Mouse (Mus musculus) activated CD4-positive, CD25-positive, alpha-beta regulatory T cell, adult 4 months (primary cell): ENCODE results near the gene Tmem234. TPM values are rescaled to one million over a fixed set of nuclear protein-coding genes. Genes with fewer than 3 reads are reported as not detected.

ENCODE experiments used
- ATAC-seq: one replicate; pipeline ENCODE4 v1.8.0; 2017
- polyA plus RNA-seq, 2 experiments: library from polyadenylated mRNA; unstranded; fragments of 100-300 nt; shearing (Covaris generic); gene quantifications; one replicate each; pipeline ENCODE4 v1.2.1; 2017

Gene Tmem234
- polyA plus RNA-seq, 2 experiments from 2014 or later, result 296 to 341 TPM

DNA sequence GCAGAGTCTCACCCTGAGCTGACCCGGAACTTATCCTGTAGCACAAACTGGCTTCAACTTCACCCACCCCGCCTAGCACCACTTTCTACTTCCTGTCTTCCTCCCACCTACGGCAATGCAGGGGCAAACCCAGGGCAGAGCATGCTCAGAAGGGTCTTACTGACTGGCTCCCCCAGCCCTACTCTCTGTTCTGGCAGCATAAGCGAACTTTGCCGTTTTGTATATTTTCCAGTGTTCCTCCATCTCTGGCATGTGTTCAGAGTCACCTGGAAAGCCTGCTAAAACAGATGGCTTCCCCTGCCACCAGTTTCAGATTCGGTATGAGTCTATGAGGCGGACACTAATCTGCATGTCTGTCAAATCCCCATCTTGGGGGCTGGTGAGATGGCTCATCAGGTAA lies 20.1 kb upstream of the Tmem234 start:
- peak; percentile 68 for ATAC-seq

DNA sequence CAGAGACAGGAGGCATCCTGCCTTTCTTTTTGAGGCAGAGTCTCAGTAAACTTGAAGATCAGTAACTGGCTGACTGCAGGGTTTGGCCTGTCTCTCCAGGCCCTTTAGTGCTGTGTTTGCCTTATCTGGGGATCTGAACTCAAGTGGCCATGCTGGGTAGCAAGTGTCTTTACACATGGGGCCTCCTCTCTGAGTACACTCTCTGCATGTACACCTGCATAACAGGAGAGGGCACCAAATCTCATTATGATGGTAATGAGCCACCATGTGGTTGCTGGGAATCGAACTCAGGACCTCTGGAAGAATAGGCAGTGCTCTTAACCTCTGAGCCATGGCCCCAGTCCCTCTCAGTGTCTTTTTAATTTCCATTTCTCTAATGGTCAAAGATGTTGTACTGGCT lies 18.2 kb upstream of the Tmem234 start:
- no peak for ATAC-seq

DNA sequence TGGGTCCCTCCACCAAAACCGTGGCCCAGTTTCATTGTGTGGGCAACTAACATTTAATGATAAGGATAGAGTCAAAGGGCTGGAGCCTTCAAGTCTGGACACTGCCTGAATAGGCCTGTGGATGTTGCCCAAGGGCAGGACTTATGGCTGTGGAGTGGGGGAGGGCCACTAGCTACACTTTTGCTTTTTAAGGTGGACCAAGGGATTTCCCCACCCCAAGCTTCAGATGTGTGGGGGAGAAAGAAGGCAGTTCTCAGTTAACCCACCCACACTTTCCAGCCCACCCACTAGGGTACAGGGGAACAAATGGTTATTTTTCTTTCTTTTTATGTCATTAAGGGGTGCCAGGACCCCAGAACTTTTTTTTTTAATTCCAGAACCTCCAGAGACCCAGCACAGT lies 16.1 kb upstream of the Tmem234 start:
- no peak for ATAC-seq

DNA sequence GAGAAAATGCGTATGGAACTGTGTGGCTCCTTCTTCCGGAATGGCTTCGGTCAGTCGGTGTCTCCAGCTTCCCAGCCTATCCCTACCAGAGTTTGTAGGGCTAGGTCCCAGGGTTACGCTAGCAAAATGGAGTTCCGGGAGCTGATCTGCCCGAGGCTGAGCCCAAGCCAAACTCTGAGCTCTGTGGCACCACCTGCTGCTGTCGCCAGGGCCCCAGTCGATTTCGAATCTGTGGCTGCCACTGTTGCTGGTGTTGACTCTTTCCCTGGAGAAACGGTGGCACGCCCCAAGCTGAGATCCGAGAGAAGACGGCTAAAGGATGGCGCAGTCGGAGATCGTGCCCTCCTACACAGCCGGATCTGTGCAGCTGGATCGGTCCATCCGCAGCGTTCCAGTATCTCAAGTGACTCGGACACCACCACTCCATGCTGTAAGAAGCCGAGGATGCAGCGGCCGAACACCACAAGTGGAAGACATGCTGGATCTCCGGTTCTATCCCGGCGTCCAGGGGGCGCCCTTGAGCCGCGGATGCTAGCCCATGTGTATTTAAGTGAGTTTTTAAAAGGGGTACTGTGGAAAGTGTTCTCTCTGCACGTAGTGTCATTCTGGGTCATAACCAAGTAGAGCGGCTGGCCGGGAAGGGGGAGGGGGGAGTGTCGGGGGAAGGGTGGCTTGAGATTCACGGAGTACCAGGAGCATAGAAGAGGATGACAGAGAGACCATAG lies 15.4 kb upstream of the Tmem234 start:
- ATAC-seq, result peak; percentile 53

DNA sequence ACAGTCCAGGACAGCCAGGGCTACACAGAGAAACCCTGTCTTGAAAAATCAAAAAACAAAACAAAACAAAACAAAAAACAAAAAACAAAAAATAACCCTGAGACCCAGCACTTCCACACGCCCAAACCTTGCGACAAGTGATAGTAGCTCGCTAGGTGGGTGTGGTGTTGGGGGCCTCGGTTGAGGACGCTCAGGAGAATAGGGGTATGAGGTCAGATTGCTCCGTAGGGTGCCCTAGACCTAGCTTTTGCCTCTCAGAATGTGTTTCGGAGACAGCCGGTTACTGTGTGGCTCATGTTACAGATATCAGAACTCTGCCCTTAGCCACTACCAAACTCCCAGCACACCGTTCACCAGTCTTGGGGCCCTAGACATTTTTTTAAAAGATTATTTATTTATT lies 14.7 kb upstream of the Tmem234 start:
- ATAC-seq, result no peak

DNA sequence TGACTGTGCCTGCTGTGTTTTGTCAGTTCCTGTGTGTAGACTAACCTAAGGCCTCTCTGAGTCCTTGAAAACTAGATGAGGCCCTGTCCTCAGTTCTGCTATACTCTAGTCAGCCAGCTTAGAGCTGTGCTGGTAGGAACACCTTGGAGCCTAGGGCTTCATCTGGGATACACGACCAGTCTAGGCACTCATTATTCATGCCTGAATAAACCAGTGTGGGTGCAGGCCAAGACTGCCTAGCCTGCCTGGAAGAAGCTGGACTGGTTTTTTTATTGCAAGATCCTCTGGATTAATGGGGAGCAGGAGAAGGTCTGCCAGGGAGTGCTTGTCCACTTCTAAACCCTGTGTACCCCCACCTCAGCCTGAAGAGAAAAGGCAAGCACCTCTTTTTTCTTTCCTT lies 13.5 kb upstream of the Tmem234 start:
- no peak for ATAC-seq

DNA sequence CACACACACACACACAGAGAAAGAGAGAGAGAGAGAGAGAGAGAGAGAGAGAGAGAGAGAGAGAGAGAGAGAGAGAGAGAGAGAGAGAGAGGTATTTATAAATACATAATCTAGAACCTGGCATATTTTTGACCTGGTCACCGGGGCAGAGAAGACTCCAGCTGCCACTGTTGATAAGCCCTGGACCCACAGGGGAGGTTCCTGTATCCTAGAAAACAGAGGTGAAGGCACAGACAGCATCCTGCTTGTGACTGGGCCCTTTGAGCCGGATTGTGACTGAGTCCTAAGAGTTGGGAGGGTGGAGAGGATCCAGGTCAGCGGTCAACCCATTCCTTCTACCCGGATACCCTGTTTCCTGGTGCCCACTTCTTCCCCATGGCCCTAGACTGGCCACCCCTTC lies 11.6 kb upstream of the Tmem234 start:
- ATAC-seq, result no peak

DNA sequence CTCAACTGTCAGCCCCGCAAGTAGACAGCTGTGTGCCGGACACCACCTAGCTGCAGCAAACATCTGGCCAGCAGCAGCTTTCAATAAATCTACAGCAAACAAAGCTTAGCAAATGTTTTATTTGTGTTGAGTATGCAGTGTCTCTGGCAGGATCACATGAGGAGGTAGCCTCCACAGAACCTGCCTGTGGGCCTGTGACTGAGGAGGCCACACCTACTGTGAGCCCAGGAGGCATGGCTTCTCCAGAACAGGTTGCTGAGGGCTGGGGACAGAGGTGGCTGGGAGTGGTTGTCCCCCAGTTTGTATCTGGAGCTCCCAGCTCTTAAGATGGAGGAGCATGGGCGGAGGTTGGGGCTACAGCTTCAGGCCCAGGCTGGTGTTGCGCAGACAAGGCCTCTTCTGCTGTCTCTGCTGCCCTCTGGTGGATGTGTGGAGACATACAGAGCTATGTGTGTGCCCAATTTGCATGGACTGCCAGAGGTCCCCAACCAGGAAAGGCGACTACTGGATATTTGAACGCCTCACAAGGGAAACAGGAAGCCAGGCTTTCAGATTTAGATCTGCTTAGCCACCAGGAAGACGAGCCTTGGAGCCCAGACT lies 8.1 kb downstream of the Tmem234 start:
- peak; percentile 84 for ATAC-seq

DNA sequence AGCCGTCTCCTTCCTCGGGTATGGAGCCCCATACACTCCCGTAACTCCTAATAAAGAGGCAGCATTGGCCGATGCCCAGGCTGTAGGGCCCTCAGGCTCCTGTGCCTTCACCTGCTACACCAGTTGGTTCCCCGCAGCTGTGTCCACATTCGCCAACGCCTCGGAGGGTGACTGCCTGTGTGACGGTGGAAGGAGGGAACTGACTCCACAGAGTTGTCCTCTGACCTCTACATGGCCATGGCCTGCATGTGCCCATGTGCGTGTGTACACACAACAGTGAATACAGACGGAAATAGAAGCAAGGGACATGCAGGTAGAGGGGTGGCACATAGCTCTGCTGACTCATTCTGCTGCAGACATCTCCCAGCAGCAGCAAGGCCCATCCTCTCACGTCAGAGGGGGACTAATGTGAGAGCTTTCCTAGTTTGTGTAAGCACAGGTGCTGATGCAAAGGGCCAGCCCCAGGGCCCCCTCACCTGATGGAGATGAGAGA lies 8.7 kb downstream of the Tmem234 start:
- no peak for ATAC-seq

DNA sequence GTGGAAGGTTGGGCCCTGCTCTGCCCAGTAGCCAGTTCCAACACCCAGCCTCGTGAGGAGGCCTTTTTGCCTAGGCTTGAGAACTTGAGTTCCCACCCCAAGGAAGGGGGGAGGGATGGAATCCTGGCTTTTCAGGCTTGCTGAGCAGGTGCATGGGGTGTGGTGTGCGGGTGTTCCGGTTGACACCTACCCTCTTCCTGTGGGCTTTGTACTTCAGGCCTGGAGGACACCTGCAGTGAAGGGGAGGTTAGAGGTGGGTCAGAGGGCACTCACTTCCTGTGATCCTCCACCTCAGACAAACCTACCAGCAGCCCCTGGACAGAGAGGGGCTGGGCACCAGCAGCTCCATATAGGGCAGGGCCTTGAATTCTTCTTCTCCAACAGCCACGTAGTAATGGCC lies 9.6 kb downstream of the Tmem234 start:
- ATAC-seq, result peak; percentile 56

DNA sequence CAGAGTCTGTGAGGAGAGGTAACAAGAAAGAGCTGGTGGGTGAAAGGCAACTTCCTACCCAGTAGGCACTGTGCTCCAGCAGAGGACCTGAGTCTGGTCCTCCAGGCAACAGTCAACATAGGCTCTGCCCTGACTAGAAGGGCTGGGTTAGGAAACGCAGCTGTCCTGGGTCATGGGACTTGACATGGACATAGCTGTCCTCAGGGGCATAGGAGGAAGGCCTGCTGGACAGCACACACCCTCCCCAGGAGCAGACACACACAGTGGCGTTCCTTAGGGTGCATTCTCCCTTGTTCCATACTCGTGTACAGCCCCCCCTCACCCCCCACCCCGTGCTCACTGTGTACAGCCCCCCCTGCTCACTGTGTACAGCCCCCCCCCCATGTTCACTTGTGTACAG lies 10.0 kb downstream of the Tmem234 start:
- no peak for ATAC-seq

DNA sequence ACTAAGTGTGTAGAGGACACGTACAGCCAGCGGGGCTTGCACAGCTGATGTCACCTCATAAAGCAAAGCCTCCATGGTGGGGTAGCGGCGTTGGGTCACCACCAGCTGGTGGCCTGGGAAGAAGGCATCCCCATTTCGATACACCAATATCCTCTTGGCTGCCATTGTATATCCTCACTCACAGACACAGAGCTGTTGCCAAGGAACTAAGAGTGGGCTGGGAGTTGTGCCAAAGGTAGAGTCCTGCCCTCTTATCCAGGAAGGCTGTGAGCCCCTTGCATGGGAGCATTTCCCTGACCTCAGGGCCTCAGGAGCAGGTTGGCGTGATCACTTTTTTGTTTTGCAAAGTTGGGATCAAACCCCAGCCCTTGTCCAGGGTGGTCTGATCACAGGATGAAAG lies 13.6 kb downstream of the Tmem234 start, which contains the start of gene Dcdc2b:
Dcdc2b (minus strand) TSS at position 165 of the 400 bp plus-strand sequence.
- no peak for ATAC-seq

DNA sequence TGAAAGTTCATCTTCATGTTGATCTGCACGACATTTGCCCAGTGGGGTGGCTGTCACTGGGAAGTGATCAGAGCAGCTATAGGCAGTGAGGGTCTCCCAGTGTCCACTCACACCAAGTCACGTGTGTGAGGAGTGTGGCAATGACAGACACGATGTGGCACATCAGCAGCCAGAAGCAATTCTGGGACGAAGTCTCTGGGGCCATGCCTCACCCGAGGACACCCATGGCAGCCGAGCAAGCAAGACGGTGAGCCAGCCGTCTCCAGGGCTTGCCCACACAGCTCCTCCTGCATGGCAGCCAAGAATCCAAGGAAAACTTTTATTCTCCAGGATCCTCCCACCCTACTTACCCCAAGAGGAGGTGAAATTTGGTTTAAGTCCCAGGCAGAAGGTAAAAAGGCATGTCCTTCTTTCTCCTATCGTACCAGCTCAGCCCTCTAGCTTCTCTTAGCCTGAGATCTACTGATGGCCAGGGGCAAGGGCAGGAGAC lies 15.4 kb downstream of the Tmem234 start:
- ATAC-seq, result no peak

DNA sequence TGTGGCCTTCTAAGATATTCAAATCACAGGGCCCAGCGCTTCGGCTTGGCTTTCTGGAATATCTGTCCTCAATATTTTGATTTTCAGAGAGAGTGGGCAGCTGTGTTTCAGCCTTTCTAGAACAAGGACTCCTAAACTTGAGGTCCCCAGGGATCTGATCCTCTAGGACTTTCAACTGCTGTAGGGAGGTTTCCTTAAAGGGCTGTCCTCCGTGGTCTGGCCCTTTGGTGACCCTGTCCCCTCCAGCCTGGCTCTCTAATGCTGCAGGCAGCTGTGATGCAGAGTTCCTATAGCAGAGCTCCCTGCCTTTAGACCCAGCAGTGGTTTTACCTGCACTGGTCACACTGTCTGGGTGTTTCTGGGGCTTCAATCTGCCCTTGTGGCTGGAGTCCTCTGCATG lies 16.2 kb downstream of the Tmem234 start:
- ATAC-seq, result no peak

DNA sequence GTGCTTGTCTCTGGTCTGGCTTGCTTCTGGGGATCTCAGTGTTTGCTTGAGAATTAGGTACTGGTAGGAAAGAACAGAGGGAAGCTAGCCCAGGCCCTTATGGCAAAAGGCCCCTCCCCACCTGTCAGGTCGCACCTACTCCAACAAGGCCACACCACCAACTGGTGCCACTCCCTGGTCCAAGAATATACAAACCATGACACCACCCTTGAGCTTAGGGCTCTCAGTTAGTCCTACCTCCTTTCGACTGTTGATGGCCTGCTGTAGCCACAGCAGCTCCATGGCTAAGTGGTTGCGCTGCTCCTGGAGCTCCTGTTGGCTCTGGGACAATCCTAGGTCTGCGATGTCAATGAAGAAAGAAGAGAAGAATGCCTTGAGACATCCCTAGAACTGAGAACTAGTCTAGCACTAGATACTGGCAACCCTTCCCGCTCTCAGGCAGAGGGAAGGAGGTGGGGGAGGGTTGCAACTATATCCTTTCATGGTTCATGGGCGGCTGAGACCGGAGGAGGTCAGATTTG lies 16.7 kb downstream of the Tmem234 start:
- ATAC-seq, result no peak

DNA sequence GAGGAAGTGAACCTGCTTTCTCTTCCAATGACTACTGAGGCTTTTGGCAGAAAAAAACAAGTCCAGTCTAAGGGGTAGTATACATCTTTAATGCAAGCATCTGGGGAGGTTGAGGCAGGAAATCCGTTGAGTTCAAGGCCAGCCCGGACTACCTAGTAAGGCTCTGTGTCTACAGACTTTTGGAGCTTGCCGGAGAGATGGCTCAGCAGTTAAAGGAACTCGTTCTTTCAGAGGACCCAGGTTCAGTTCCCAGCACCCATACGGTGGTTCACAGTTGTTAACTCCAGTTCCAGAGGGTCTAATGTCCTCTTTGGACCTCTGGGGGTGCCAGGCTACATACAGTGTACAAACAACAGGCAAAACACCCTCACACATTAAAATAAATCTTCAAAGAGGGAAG lies 17.6 kb downstream of the Tmem234 start:
- no peak for ATAC-seq

DNA sequence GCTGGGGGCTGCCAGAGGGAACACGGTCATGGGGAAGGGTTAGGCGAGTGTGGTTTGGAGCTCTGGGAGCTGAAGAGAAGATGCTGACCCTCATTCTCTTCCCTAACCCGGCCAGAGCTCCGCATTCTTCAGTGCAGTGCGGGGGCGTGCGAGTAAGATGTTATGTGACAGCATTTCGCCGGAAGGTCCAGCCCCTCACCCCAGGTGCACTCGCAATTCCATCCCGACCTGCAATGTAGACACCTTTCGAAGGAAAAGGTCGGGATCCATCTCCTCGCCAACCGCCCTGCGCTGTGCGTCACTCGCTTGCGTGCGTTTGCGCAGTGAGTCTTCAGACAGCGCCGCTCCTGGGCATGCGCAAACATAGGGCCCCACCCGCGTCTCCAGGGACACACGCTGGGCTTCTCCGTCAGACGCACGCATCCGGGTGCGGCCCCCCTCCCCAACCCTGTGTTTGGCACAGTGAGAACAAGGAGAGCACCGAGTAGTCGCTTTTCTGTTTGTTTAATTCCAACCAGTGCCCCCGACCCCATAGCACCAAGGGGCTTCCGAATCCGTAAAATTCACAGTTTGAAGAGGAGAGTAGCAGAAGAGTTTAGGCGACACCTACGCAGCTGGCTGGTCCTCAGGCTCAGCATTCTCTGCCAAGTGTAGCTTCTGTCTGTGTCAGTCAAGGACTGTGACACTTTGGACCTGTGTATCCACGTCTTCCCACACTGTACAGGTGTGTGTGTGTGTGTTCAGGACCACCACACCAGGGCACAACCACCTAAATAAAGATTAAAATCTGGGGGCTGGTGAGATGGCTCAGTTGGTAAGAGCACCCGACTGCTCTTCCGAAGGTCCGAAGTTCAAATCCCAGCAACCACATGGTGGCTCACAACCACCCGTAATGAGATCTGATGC lies 18.6 kb downstream of the Tmem234 start, which contains the start of gene Iqcc:
Iqcc (minus strand) TSS at position 314 of the 906 bp plus-strand sequence.
- peak; percentile 83 for ATAC-seq

DNA sequence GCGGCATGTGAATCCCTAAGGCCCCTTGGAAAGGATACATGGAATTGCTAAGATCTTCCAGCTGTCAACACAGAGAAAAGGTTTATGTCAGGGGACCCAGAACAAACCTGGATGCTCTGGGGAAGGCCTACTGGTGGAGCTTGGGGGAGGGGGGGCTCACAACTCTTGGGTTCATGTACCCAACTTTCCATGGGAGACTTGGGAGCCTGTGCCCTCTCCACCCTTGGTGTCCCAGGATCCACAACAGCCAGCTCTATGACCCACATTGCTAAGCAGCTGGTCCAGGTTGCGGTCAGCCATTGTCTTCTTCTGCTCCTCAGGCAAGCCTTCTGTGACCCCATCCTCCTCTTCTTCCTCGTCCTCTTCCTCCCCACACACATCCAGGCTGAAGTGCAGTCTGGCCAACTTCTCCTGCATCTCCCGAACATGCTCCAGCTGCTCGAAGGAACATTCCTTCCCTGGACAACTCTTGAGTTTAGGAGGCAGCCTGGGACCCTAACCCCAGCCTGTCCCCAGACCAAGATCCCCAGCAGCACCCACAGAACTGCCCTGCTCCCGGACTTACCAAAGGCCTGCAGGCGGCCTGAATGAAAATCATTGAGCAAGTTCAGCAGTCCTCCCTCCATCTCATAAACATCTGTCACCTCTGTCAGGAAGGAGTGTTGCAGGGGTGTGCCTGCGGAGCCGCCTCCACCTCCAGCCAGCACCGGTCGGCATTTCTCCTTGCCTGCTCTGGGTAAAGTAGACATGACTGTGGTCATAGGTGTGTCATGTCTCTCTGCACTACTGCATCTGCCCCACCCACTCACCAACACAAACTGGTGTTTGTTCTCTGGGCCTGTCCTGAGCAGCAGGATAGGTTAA lies 20.2 kb downstream of the Tmem234 start:
- no peak for ATAC-seq

DNA sequence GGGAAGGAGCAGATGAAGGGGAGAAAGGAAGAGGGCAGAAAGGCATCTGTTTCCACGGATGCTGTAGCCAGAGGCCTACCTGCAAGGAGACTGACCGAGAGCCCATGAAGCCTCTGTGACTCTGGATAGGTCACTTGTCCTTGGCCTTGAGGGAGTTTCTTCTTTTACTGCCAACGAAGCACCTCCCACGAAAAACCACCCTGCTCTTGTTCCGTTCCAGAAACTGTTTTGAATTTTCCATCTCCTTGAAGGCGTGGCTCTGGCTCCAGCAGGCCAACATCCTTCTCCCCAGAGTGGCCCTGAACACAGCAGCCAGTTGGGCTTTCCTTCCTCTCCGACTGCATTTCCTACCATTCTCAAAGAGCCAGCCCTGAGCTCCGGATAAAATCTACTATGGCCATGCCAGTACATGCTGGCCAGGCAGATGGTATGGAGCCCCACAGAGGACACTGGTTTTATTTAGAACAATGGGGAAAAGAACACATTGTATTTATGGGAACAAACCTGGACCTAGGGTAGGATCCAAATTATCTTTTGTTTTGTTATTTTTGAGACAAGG lies 20.9 kb downstream of the Tmem234 start:
- no peak for ATAC-seq

DNA sequence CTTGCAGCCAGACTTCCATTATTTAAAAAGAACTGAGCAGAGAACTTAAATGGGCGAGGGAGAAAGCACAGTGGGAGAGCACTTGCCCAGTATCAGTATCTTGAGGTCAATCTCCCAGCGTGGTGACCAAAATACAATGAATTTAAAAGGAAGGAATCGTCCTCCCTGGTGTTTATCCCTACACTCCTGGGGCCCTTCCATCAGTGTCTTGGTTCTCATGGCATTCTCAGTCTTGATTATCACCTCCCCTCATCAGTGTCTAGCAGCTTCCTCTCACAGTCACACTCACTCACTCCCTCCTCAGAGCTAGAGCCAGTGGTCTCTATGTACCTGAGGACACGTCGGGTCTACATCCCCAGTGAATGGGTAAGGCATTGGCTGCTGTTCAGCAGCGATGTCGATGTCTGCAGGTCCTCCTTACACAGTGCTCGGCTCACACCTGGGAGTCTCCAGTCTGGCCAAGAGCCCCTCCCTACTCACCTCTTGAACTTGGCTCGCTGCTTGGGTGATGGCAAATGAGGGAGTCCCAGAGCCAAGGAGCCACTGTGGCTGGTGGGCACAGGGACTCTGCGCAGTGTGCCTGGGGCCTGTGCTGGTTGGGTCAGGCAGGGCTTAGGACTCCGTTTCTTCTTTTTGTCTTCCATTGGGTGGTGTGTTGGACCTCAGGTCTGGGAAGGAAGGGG lies 21.8 kb downstream of the Tmem234 start:
- ATAC-seq, result no peak
